Mouse (Mus musculus): Measurements from ENCODE around the gene Robo4. TPM values are rescaled to one million over a fixed set of nuclear protein-coding genes. Genes with fewer than 3 reads are reported as not detected.

Gene Robo4
- total and polyA plus RNA-seq, 2 experiments from 2014 or later: 10.2 to 44.2 TPM

- DNase-seq (ENCODE audit: low spot score): no peak
- Histone ChIP-seq H3K27me3 (ENCODE audit: control insufficient read depth, insufficient read depth, low read length) (no peaks in the 10 kb centered on the region), H3K4me3 (ENCODE audit: low read depth, low read length) (no peak overlapping the region), H3K9ac (replicated peaks; ENCODE audit: low read depth, low read length) (no peak overlapping the region), H3K36me3 (replicated peaks; ENCODE audit: control insufficient read depth, insufficient read depth, low read length) (no peaks in the 10 kb centered on the region), H3K4me1 (ENCODE audit: control insufficient read depth, insufficient read depth) (no peaks in the 10 kb centered on the region), H3K27ac (ENCODE audit: low read depth) (peak overlapping the region; percentile 49), H3K9me3 (replicated peaks; ENCODE audit: control insufficient read depth, low read length) (no peaks in the 10 kb centered on the region), H3K4me2 (ENCODE audit: low read depth, low read length) (no peak overlapping the region)
- TF ChIP-seq EP300 (IDR thresholded peaks at IDR 0.05; ENCODE audit: low read depth) (no peak), CTCF (IDR thresholded peaks at IDR 0.05; ENCODE audit: low read depth) (no peak)
- ATAC-seq (ENCODE audit: insufficient read depth, low read depth): no peak
- WGBS: 49% methylated on average over 11 of the region's 11 CpGs
Measured at GRCm38 (mm10) chr9:37368081-37368830, 33.4 kb upstream of the Robo4 start.

- 53% methylated on average over 8 of the region's 8 CpGs for WGBS
- H3K9me3 ChIP-seq (replicated peaks; ENCODE audit: control insufficient read depth, low read length): no peaks in the 10 kb centered on the region
- no peaks in the 10 kb centered on the region for H3K36me3 ChIP-seq (replicated peaks; ENCODE audit: control insufficient read depth, insufficient read depth, low read length)
- ATAC-seq (ENCODE audit: insufficient read depth, low read depth) (peak; percentile 20; the same call in 1 of the 2 replicates), DNase-seq (ENCODE audit: low spot score) (no peak)
- H3K27me3 ChIP-seq (ENCODE audit: control insufficient read depth, insufficient read depth, low read length): no peaks in the 10 kb centered on the region
- H3K27ac ChIP-seq (ENCODE audit: low read depth): peak overlapping the region; percentile 49
- TF ChIP-seq EP300 (IDR thresholded peaks at IDR 0.05; ENCODE audit: low read depth) (no peak), CTCF (IDR thresholded peaks at IDR 0.05; ENCODE audit: low read depth) (no peak; the same call in 1 of the 2 replicates)
- no peaks in the 10 kb centered on the region for H3K4me1 ChIP-seq (ENCODE audit: control insufficient read depth, insufficient read depth)
- no peak overlapping the region for H3K4me2 ChIP-seq (ENCODE audit: low read depth, low read length)
- H3K4me3 ChIP-seq (ENCODE audit: low read depth, low read length): no peak overlapping the region
- no peak overlapping the region for H3K9ac ChIP-seq (replicated peaks; ENCODE audit: low read depth, low read length)
Measured at GRCm38 (mm10) chr9:37368860-37369259, 32.8 kb upstream of the Robo4 start.

GRCm38 (mm10) chr9:37371232-37371801, 30.4 kb upstream of the Robo4 start:
- no peak overlapping the region for H3K27ac ChIP-seq (ENCODE audit: low read depth)
- no peak overlapping the region for H3K4me2 ChIP-seq (ENCODE audit: low read depth, low read length)
- no peaks in the 10 kb centered on the region for H3K4me1 ChIP-seq (ENCODE audit: control insufficient read depth, insufficient read depth)
- DNase-seq (ENCODE audit: low spot score): no peak
- TF ChIP-seq EP300 (IDR thresholded peaks at IDR 0.05; ENCODE audit: low read depth) (no peak), CTCF (IDR thresholded peaks at IDR 0.05; ENCODE audit: low read depth) (no peak)
- ATAC-seq (ENCODE audit: insufficient read depth, low read depth): no peak
- no peaks in the 10 kb centered on the region for H3K27me3 ChIP-seq (ENCODE audit: control insufficient read depth, insufficient read depth, low read length)
- H3K4me3 ChIP-seq (ENCODE audit: low read depth, low read length): no peak overlapping the region
- 81% methylated on average over 7 of the region's 7 CpGs for WGBS
- H3K36me3 ChIP-seq (replicated peaks; ENCODE audit: control insufficient read depth, insufficient read depth, low read length): no peaks in the 10 kb centered on the region
- H3K9me3 ChIP-seq (replicated peaks; ENCODE audit: control insufficient read depth, low read length): no peaks in the 10 kb centered on the region
- H3K9ac ChIP-seq (replicated peaks; ENCODE audit: low read depth, low read length): no peak overlapping the region

DNA sequence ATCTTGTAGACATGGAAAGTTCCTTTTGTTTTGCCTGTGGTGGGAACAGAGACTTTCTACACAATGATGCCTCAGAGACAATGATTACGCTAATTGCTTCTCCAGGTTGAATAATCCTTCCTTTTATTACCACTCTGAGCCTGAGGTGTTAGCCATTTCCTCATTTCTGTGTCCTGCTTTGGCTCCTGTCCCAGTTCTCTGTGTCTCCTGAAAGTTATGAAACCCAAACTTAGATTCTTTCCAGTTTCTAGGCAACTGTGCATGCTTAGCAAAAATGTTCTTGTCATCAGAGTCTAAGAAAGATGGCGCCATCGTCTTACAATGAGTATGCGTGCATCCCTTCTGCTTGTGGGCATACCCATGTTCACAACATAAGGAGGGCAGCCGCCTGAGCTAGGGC, 26.0 kb upstream of the Robo4 start:
- Histone ChIP-seq H3K9ac (replicated peaks; ENCODE audit: low read depth, low read length) (no peak overlapping the region), H3K36me3 (replicated peaks; ENCODE audit: control insufficient read depth, insufficient read depth, low read length) (no peaks in the 10 kb centered on the region), H3K27me3 (ENCODE audit: control insufficient read depth, insufficient read depth, low read length) (no peaks in the 10 kb centered on the region), H3K9me3 (replicated peaks; ENCODE audit: control insufficient read depth, low read length) (no peaks in the 10 kb centered on the region), H3K4me1 (ENCODE audit: control insufficient read depth, insufficient read depth) (no peaks in the 10 kb centered on the region), H3K4me2 (ENCODE audit: low read depth, low read length) (no peak overlapping the region), H3K27ac (ENCODE audit: low read depth) (no peak overlapping the region), H3K4me3 (ENCODE audit: low read depth, low read length) (no peak overlapping the region)
- WGBS: 85% methylated on average over 5 of the region's 5 CpGs
- ATAC-seq (ENCODE audit: insufficient read depth, low read depth) (no peak), DNase-seq (ENCODE audit: low spot score) (no peak)
- TF ChIP-seq CTCF (IDR thresholded peaks at IDR 0.05; ENCODE audit: low read depth) (no peak), EP300 (IDR thresholded peaks at IDR 0.05; ENCODE audit: low read depth) (no peak)

- WGBS: 86% methylated on average over 6 of the region's 6 CpGs
- DNase-seq (ENCODE audit: low spot score) (no peak), ATAC-seq (ENCODE audit: insufficient read depth, low read depth) (no peak)
- Histone ChIP-seq H3K36me3 (replicated peaks; ENCODE audit: control insufficient read depth, insufficient read depth, low read length) (no peaks in the 10 kb centered on the region), H3K27ac (ENCODE audit: low read depth) (no peak overlapping the region), H3K27me3 (ENCODE audit: control insufficient read depth, insufficient read depth, low read length) (peaks cover 25% of the 10 kb centered on the region), H3K4me3 (ENCODE audit: low read depth, low read length) (no peak overlapping the region), H3K9me3 (replicated peaks; ENCODE audit: control insufficient read depth, low read length) (no peaks in the 10 kb centered on the region), H3K9ac (replicated peaks; ENCODE audit: low read depth, low read length) (no peak overlapping the region), H3K4me1 (ENCODE audit: control insufficient read depth, insufficient read depth) (no peaks in the 10 kb centered on the region), H3K4me2 (ENCODE audit: low read depth, low read length) (no peak overlapping the region)
- TF ChIP-seq CTCF (IDR thresholded peaks at IDR 0.05; ENCODE audit: low read depth): no peak
- no peak for TF ChIP-seq EP300 (IDR thresholded peaks at IDR 0.05; ENCODE audit: low read depth)
Measured at GRCm38 (mm10) chr9:37383161-37383560, 18.5 kb upstream of the Robo4 start.
